Mouse (Mus musculus): ENCODE data around the gene Piga. TPM values are rescaled to one million over a fixed set of nuclear protein-coding genes. Genes with fewer than 3 reads are reported as not detected.

The Piga gene
- total and polyA plus RNA-seq, 3 experiments, result 9.2 to 17.8 (median 14.7) TPM

GRCm38 (mm10) chrX:164432682-164433081, 13.1 kb downstream of the Piga start:
- in situ Hi-C loops (cut with MboI; ENCODE audit: low pct_ligation_motif_present, low pct_unique_long_range_greater_than_20kb, low sequenced_read_pairs) (no loop called here), dilution Hi-C loops (cut with MboI; ENCODE audit: extremely low pct_ligation_motif_present, extremely low pct_unique_long_range_greater_than_20kb, low sequenced_read_pairs) (no loop called here)
- no peak for DNase-seq (ENCODE audit: extremely low read depth)
- Histone ChIP-seq H3K4me1 (ENCODE audit: control insufficient read depth in 1 of 2, insufficient read depth in 2 of 2) (no peaks in the 10 kb centered on the region), H3K9me3 (replicated peaks; ENCODE audit: low read length) (no peaks in the 10 kb centered on the region), H3K4me2 (ENCODE audit: insufficient read depth, low read depth, poor library complexity, severe bottlenecking) (no peak overlapping the region), H3K27me3 (replicated peaks) (no peaks in the 10 kb centered on the region), H3K79me2 (replicated peaks; ENCODE audit: control insufficient read depth, extremely low read depth, insufficient read depth, poor library complexity, severe bottlenecking) (no peaks in the 10 kb centered on the region), H3K9ac (ENCODE audit: insufficient read depth, low read depth) (no peak overlapping the region), H3K4me3 (replicated peaks in 1 of 3; ENCODE audit: low read depth in 2 of 3, low read length in 2 of 3, poor library complexity in 1 of 3) (no peak overlapping the region), H3K36me3 (replicated peaks in 1 of 2; ENCODE audit: control insufficient read depth in 1 of 2, insufficient read depth in 1 of 2, low read length in 1 of 2) (peaks cover 13 to 55% of the 10 kb centered on the region in 2 experiments), H3K27ac (ENCODE audit: insufficient read depth, low read depth) (no peak overlapping the region)
- TF ChIP-seq JUND (conservative IDR thresholded peaks at IDR 0.05; ENCODE audit: low read depth, low read length) (no peak), ZNF384 (IDR thresholded peaks at IDR 0.05; ENCODE audit: low read depth, low read length) (no peak), UBTF (IDR thresholded peaks at IDR 0.05; ENCODE audit: low read depth, low read length) (no peak), SIN3A (IDR thresholded peaks at IDR 0.05; ENCODE audit: low read length) (no peak), PAX5 (IDR thresholded peaks at IDR 0.05; ENCODE audit: low read length) (no peak), KAT2A (IDR thresholded peaks at IDR 0.05; ENCODE audit: insufficient replicate concordance, low read length) (no peak), E2F4 (IDR thresholded peaks at IDR 0.05; ENCODE audit: insufficient replicate concordance, low read depth, low read length) (no peak)

DNA sequence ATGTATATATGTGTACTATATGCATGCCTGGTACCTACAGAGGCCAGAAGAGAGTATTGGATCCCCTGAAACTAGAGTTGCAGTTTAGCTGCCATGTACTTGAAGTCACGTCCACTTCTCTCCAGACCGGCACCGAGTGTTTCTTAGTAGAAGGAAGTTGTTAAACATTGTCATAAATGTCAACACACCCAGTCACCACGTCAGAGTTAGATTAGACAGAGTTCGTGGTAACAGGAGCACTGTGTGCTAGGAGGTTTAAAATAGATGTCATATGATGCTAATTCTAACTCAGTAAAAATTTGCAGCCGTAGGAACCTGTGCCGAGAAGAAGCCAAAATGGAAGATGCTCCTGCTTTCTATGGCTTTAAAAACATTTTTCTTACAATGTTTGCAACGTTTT, 17.1 kb downstream of the Piga start, which contains the start of gene Asb11:
Asb11 (plus strand) TSS at position 286 of the 400 bp plus-strand sequence.
- TF ChIP-seq CHD1 (IDR thresholded peaks at IDR 0.05; ENCODE audit: low read depth, low read length), result no peak
- dilution Hi-C loops (cut with MboI; ENCODE audit: extremely low pct_ligation_motif_present, extremely low pct_unique_long_range_greater_than_20kb, low sequenced_read_pairs), result no loop called here
- Histone ChIP-seq H3K4me3 (replicated peaks in 1 of 3; ENCODE audit: low read depth in 2 of 3, low read length in 2 of 3, poor library complexity in 1 of 3) (no peak within 1 kb of the TSS), H3K9ac (ENCODE audit: insufficient read depth, low read depth) (no peak within 1 kb of the TSS), H3K79me2 (replicated peaks; ENCODE audit: control insufficient read depth, extremely low read depth, insufficient read depth, poor library complexity, severe bottlenecking) (no peaks in the 10 kb centered on the region), H3K4me2 (ENCODE audit: insufficient read depth, low read depth, poor library complexity, severe bottlenecking) (no peak within 1 kb of the TSS), H3K27me3 (replicated peaks) (no peaks in the 10 kb centered on the region), H3K9me3 (replicated peaks; ENCODE audit: low read length) (no peaks in the 10 kb centered on the region), H3K36me3 (replicated peaks in 1 of 2; ENCODE audit: control insufficient read depth in 1 of 2, insufficient read depth in 1 of 2, low read length in 1 of 2) (peaks cover 5 to 21% of the 10 kb centered on the region in 2 experiments), H3K4me1 (ENCODE audit: control insufficient read depth in 1 of 2, insufficient read depth in 2 of 2) (no peaks in the 10 kb centered on the region), H3K27ac (ENCODE audit: insufficient read depth, low read depth) (no peak within 1 kb of the TSS)
- DNase-seq (ENCODE audit: extremely low read depth), result no peak
- in situ Hi-C loops (cut with MboI; ENCODE audit: low pct_ligation_motif_present, low pct_unique_long_range_greater_than_20kb, low sequenced_read_pairs), result no loop called here

GRCm38 (mm10) chrX:164439462-164439861, 19.9 kb downstream of the Piga start:
- Histone ChIP-seq H3K4me2 (ENCODE audit: insufficient read depth, low read depth, poor library complexity, severe bottlenecking) (no peak overlapping the region), H3K4me1 (ENCODE audit: control insufficient read depth in 1 of 2, insufficient read depth in 2 of 2) (no peaks in the 10 kb centered on the region), H3K9ac (ENCODE audit: insufficient read depth, low read depth) (no peak overlapping the region), H3K79me2 (replicated peaks; ENCODE audit: control insufficient read depth, extremely low read depth, insufficient read depth, poor library complexity, severe bottlenecking) (no peaks in the 10 kb centered on the region), H3K36me3 (replicated peaks in 1 of 2; ENCODE audit: control insufficient read depth in 1 of 2, insufficient read depth in 1 of 2, low read length in 1 of 2) (peaks cover 0 to 5% of the 10 kb centered on the region in 2 experiments), H3K27me3 (replicated peaks) (no peaks in the 10 kb centered on the region), H3K9me3 (replicated peaks; ENCODE audit: low read length) (no peaks in the 10 kb centered on the region), H3K4me3 (replicated peaks in 1 of 3; ENCODE audit: low read depth in 2 of 3, low read length in 2 of 3, poor library complexity in 1 of 3) (no peak overlapping the region), H3K27ac (ENCODE audit: insufficient read depth, low read depth) (no peak overlapping the region)
- in situ Hi-C loops (cut with MboI; ENCODE audit: low pct_ligation_motif_present, low pct_unique_long_range_greater_than_20kb, low sequenced_read_pairs) (no loop called here), dilution Hi-C loops (cut with MboI; ENCODE audit: extremely low pct_ligation_motif_present, extremely low pct_unique_long_range_greater_than_20kb, low sequenced_read_pairs) (no loop called here)
- DNase-seq (ENCODE audit: extremely low read depth), result no peak
- no peak for TF ChIP-seq JUN (IDR thresholded peaks at IDR 0.05; ENCODE audit: insufficient read depth, low read depth, low read length)
- no peak for TF ChIP-seq BHLHE40 (IDR thresholded peaks at IDR 0.05; ENCODE audit: low read depth, low read length)
- TF ChIP-seq E2F4 (IDR thresholded peaks at IDR 0.05; ENCODE audit: insufficient replicate concordance, low read depth, low read length), result no peak
- TF ChIP-seq MAZ (IDR thresholded peaks at IDR 0.05; ENCODE audit: low read depth, low read length), result no peak
- no peak for TF ChIP-seq ZMIZ1 (IDR thresholded peaks at IDR 0.05; ENCODE audit: low read depth, low read length)
- no peak for TF ChIP-seq TBP (conservative IDR thresholded peaks at IDR 0.05; ENCODE audit: low read depth, low read length)
- no peak for TF ChIP-seq ZKSCAN1 (IDR thresholded peaks at IDR 0.05; ENCODE audit: borderline replicate concordance, low read depth, low read length)
- no peak for TF ChIP-seq JUND (conservative IDR thresholded peaks at IDR 0.05; ENCODE audit: low read depth, low read length)

All from CH12.LX (cell line).